Mouse (Mus musculus) hindbrain, embryonic 14.5 days (tissue): ENCODE measurements around the gene Slfn9. TPM values are rescaled to one million over a fixed set of nuclear protein-coding genes. Genes with fewer than 3 reads are reported as not detected.

Experiments
- microRNA-seq: library from miRNA; unstranded; fragments of <30 nt; microRNA quantifications from one replicate; pipeline ENCODE4, GENCODE M21; 2016
- polyA plus RNA-seq: library from polyadenylated mRNA; unstranded; fragments of >200 nt; fragmentation: Nextera tagmentation; extraction: Ambion mirVana; gene quantifications from 2 replicates; pipeline ENCODE4 v1.2.1, GENCODE M21; 2014

Slfn9 gene
- polyA plus RNA-seq, 1 experiment from 2014 or later = 1.8 TPM

Small RNAs within 50 kb of the gene (microRNA-seq; reads per million reads assigned to microRNA genes)
- gene Gm27598 (not detected), gene Mir7679 (not detected)

Other genes with a start within 250 kb of the Slfn9 start
- gene Cct6b, start 227.5 kb downstream of the Slfn9 start, polyA plus RNA-seq = 0.09 and 0.14 TPM in 2 replicates
- 23.4 and 26.9 TPM in 2 replicates for gene Zfp830, start 227.5 kb downstream of the Slfn9 start, polyA plus RNA-seq
- gene Lig3, start 210.7 kb downstream of the Slfn9 start, polyA plus RNA-seq = 26.0 and 35.8 TPM in 2 replicates
- 4.3 and 5.0 TPM in 2 replicates for gene Rffl, start 120.6 kb downstream of the Slfn9 start, polyA plus RNA-seq
- gene Rad51d, start 101.2 kb downstream of the Slfn9 start, polyA plus RNA-seq = 14.0 and 14.3 TPM in 2 replicates
- 0.37 and 0.77 TPM in 2 replicates for gene Fndc8, start 99.7 kb downstream of the Slfn9 start, polyA plus RNA-seq
- 20.7 and 28.0 TPM in 2 replicates for gene Nle1, start 83.4 kb downstream of the Slfn9 start, polyA plus RNA-seq
- 1.1 and 2.0 TPM in 2 replicates for gene Unc45b, start 81.3 kb downstream of the Slfn9 start, polyA plus RNA-seq
- 1.4 and 1.6 TPM in 2 replicates for gene Slfn5, start 40.5 kb downstream of the Slfn9 start, polyA plus RNA-seq
- gene Slfn8, start 29.0 kb upstream of the Slfn9 start, polyA plus RNA-seq = 0.21 and 0.27 TPM in 2 replicates
- 1.3 and 1.4 TPM in 2 replicates for gene Slfn2, start 73.3 kb upstream of the Slfn9 start, polyA plus RNA-seq
- gene Slfn1, start 125.0 kb upstream of the Slfn9 start, polyA plus RNA-seq = 0.11 TPM in 1 of 2 replicates, not detected in the other
- gene Slfn4, start 183.4 kb upstream of the Slfn9 start, polyA plus RNA-seq = 0.14 TPM in 1 of 2 replicates, not detected in the other
- gene Slfn3, start 199.5 kb upstream of the Slfn9 start, polyA plus RNA-seq = 0.22 TPM in 1 of 2 replicates, not detected in the other